Mouse (Mus musculus) limb, embryonic 14.5 days (tissue): Measurements from ENCODE around the gene Nedd4. TPM values are rescaled to one million over a fixed set of nuclear protein-coding genes. Genes with fewer than 3 reads are reported as not detected.

ENCODE experiments used
- ATAC-seq: fragments of 200-750 bp; cut with Nextera tagmentation; 2 replicates; pipeline ENCODE4 v1.8.0; 2017; ENCODE audit warnings: low read depth, moderate number of reproducible peaks, moderate TSS enrichment; ENCODE audit not compliant: low FRiP score
- DNase-seq: peaks from one replicate; pipeline ENCODE4 v3.0.0-alpha.2; 2015; ENCODE audit warnings: low spot score
- H3K27ac ChIP-seq: fragments of 300-500 bp; sonication (generic); replicated peaks from 2 replicates; pipeline ENCODE4 v1.5.1; 2014; ENCODE audit warnings: low read depth, mild to moderate bottlenecking, low read length, moderate library complexity, mixed read lengths
- H3K27me3 ChIP-seq: fragments of 300-500 bp; sonication (generic); 2 replicates; pipeline ENCODE4 v1.6.1; 2014; ENCODE audit warnings: low read length, mixed read lengths; ENCODE audit not compliant: control insufficient read depth, insufficient read depth
- H3K36me3 ChIP-seq: fragments of 300-500 bp; sonication (generic); 2 replicates; pipeline ENCODE4 v1.6.1; 2014; ENCODE audit warnings: mild to moderate bottlenecking, low read length, moderate library complexity, mixed read lengths; ENCODE audit not compliant: control insufficient read depth, insufficient read depth
- H3K4me1 ChIP-seq: fragments of 300-500 bp; sonication (generic); 2 replicates; pipeline ENCODE4 v1.6.1; 2014; ENCODE audit warnings: antibody characterized with exemption, low read length, mixed read lengths; ENCODE audit not compliant: control insufficient read depth, insufficient read depth
- H3K4me2 ChIP-seq: fragments of 300-500 bp; sonication (generic); replicated peaks from 2 replicates; pipeline ENCODE4 v1.6.1; 2014; ENCODE audit warnings: low read depth, mild to moderate bottlenecking, low read length, moderate library complexity; ENCODE audit not compliant: severe bottlenecking
- H3K4me3 ChIP-seq: fragments of 300-500 bp; sonication (generic); replicated peaks from 2 replicates; pipeline ENCODE4 v1.5.1; 2014; ENCODE audit warnings: low read length
- H3K9ac ChIP-seq: fragments of 300-500 bp; sonication (generic); 2 replicates; pipeline ENCODE4 v1.6.1; 2014; ENCODE audit warnings: mild to moderate bottlenecking, low read depth, low read length, moderate library complexity; ENCODE audit not compliant: severe bottlenecking
- H3K9me3 ChIP-seq: fragments of 300-500 bp; sonication (generic); 2 replicates; pipeline ENCODE4 v1.6.1; 2016; ENCODE audit warnings: low read length; ENCODE audit not compliant: control insufficient read depth
- POLR2A ChIP-seq: fragments of 200-500 bp; IDR thresholded peaks from 2 replicates; pipeline ENCODE4 v1.8.0; 2012; ENCODE audit warnings: inconsistent platforms, mild to moderate bottlenecking, moderate library complexity, borderline replicate concordance; ENCODE audit not compliant: insufficient read depth, insufficient read length; ENCODE audit errors: extremely low read depth
- WGBS: fragments of 180-500 bp; shearing (Covaris S2); extraction: QIAGEN DNeasy Blood & Tissue Kit; methylation state at CpG from one replicate; pipeline ENCODE4 v1.1.7; 2014; 5-methylcytosine and 5-hydroxymethylcytosine counted together
- polyA plus RNA-seq, 2 experiments: library from polyadenylated mRNA; depleted of rRNA in 1 of 2; stranded (reverse) in 1 of 2; unstranded in 1 of 2; fragments of >200 nt; fragmentation: Nextera tagmentation in 1 of 2; extraction: Ambion mirVana in 1 of 2; gene quantifications; 2 replicates each; pipeline versions ENCODE4 v1.2.1 to v1.2.3; 2012 to 2014

Gene Nedd4
- polyA plus RNA-seq, 2 experiments: 684 to 859 TPM

DNA sequence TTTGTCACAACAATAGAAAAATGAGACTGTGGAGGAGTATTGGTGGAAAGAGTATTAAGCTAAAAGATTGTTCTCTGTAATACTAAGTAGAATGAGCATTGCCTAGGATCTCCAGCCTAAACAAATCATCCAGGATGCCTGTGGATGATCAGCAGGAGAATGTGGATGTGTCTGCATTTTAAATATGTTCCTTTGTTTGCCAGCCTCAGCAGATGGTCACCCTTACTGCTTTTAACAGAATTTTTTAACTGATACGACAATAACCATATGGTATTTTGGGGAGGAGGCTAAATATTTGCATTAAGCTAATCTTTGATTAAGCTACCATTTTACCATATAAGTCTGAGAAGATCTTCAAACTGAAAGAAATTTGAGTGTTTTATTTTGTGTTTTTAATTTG, 34.5 kb upstream of the Nedd4 start:
- ATAC-seq (no peak), DNase-seq (no peak)
- 76% methylated on average over 1 of the region's 1 CpGs for WGBS
- Histone ChIP-seq H3K9ac (no peak overlapping the region), H3K4me1 (peaks cover 8% of the 10 kb centered on the region; the same call in 1 of the 2 replicates), H3K4me3 (no peak overlapping the region), H3K9me3 (no peaks in the 10 kb centered on the region), H3K36me3 (peaks cover 3% of the 10 kb centered on the region; the same call in 1 of the 2 replicates), H3K4me2 (no peak overlapping the region), H3K27ac (no peak overlapping the region), H3K27me3 (no peaks in the 10 kb centered on the region)
- TF ChIP-seq POLR2A: no peak

- H3K9me3 ChIP-seq: no peaks in the 10 kb centered on the region
- 10% methylated on average over 2 of the region's 2 CpGs for WGBS
- ATAC-seq: no peak
- no peak overlapping the region for H3K4me3 ChIP-seq
- no peaks in the 10 kb centered on the region for H3K27me3 ChIP-seq
- H3K36me3 ChIP-seq: no peaks in the 10 kb centered on the region
- H3K4me1 ChIP-seq: peaks cover 8% of the 10 kb centered on the region; the same call in 1 of the 2 replicates
- no peak for TF ChIP-seq POLR2A
- DNase-seq: peak; percentile 73
- no peak overlapping the region for H3K27ac ChIP-seq
- H3K9ac ChIP-seq: no peak overlapping the region
- H3K4me2 ChIP-seq: no peak overlapping the region
Observed at GRCm38 (mm10) chr9:72628591-72628990, 33.6 kb upstream of the Nedd4 start.

- Histone ChIP-seq H3K4me2 (no peak overlapping the region), H3K4me3 (no peak overlapping the region), H3K27ac (no peak overlapping the region), H3K9ac (no peak overlapping the region), H3K27me3 (no peaks in the 10 kb centered on the region), H3K9me3 (no peaks in the 10 kb centered on the region), H3K36me3 (no peaks in the 10 kb centered on the region), H3K4me1 (peaks cover 8% of the 10 kb centered on the region; the same call in 1 of the 2 replicates)
- ATAC-seq (no peak), DNase-seq (no peak)
- no peak for TF ChIP-seq POLR2A
- 47% methylated on average over 1 of the region's 1 CpGs for WGBS
Observed at GRCm38 (mm10) chr9:72632198-72632597, 29.9 kb upstream of the Nedd4 start.

DNA sequence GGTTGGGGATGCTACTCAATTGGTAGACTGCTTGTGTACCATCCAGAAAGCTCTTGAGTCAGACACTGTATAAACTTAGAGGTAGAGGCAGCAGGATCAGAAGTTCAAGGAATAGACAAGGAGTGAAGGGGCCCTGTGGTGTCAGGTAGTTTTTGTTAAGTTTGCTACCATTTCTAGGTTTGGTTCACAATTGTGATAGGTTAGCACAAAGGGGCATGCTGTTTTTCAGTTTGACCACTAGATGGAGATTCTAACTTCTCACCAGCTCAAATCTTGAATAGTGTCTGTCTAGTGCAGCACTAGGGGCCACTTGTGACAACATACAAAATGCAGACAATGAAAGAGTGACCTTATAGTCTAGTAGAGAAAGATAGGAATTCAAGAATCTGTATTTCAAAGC, 27.0 kb upstream of the Nedd4 start:
- no peak for TF ChIP-seq POLR2A
- ATAC-seq: no peak
- no peak overlapping the region for H3K9ac ChIP-seq

DNA sequence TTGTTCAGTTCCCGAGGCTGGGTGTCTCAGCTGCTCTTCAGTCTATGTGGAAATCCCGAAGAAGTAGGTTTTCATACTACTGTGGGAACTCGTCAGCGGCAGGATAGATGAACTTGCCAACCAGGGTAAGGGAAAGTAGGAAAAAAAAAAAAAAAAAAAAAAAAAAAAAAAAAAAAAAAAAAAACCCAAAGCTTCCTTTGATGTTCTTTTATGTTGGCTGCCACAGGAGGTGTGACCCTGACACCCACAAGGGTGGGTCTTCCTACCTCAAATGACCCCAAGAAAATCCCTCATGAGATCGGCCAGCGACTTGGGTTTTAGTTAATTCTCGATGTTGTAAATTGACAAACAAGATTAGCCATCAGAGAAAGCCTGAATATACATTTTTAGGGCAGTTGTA, 25.6 kb upstream of the Nedd4 start:
- H3K4me2 ChIP-seq: no peak overlapping the region
- H3K4me1 ChIP-seq: peaks cover 26% of the 10 kb centered on the region
- H3K9ac ChIP-seq: no peak overlapping the region
- DNase-seq (no peak), ATAC-seq (no peak)
- no peaks in the 10 kb centered on the region for H3K27me3 ChIP-seq
- no peak overlapping the region for H3K27ac ChIP-seq
- no peak for TF ChIP-seq POLR2A
- H3K4me3 ChIP-seq: no peak overlapping the region
- no peaks in the 10 kb centered on the region for H3K9me3 ChIP-seq
- H3K36me3 ChIP-seq: no peaks in the 10 kb centered on the region
- 82% methylated on average over 7 of the region's 7 CpGs for WGBS

More for the DNA sequence above, 27.0 kb upstream of the Nedd4 start:
- no peak overlapping the region for H3K27ac ChIP-seq
- DNase-seq: peak; percentile 85
- H3K9me3 ChIP-seq: no peaks in the 10 kb centered on the region
- no peaks in the 10 kb centered on the region for H3K27me3 ChIP-seq
- H3K4me2 ChIP-seq: no peak overlapping the region
- H3K4me1 ChIP-seq: peaks cover 13% of the 10 kb centered on the region
- no peaks in the 10 kb centered on the region for H3K36me3 ChIP-seq
- H3K4me3 ChIP-seq: no peak overlapping the region

DNA sequence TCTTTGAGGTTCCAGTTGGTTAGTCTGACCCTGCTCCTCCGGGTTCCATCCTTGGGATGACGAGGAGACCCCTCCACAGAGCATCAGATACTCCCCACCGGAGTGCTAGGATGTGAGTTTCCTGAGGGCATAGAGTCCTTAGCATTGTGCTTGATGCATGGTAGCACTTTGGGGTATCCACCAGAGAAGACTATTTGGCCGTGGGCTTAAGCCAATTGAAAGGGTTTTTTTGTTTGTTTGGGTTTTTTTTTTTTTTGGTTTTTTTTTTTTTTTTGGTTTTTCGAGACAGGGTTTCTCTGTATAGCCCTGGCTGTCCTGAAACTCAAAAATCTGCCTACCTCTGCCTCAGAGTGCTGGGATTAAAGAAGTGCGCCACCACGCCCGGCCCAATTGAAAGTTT, 24.9 kb upstream of the Nedd4 start:
- no peak for DNase-seq
- 89% methylated on average over 8 of the region's 8 CpGs for WGBS

More for the DNA sequence above, 24.9 kb upstream of the Nedd4 start:
- no peaks in the 10 kb centered on the region for H3K9me3 ChIP-seq
- H3K9ac ChIP-seq: no peak overlapping the region
- H3K27me3 ChIP-seq: no peaks in the 10 kb centered on the region
- no peak overlapping the region for H3K27ac ChIP-seq
- TF ChIP-seq POLR2A: no peak
- H3K4me2 ChIP-seq: no peak overlapping the region
- no peak overlapping the region for H3K4me3 ChIP-seq
- H3K4me1 ChIP-seq: peaks cover 28% of the 10 kb centered on the region
- no peaks in the 10 kb centered on the region for H3K36me3 ChIP-seq
- no peak for ATAC-seq
